Mouse (Mus musculus): ENCODE results near the gene Gadl1. TPM values are rescaled to one million over a fixed set of nuclear protein-coding genes. Genes with fewer than 3 reads are reported as not detected.
A peak's percentile ranks its signal among the peaks of the same experiment; 100 is the strongest.

The Gadl1 gene
- polyA plus RNA-seq, 1 experiment from 2014 or later = 0.49 TPM

- no peaks in the 10 kb centered on the region for H3K4me1 ChIP-seq (ENCODE audit: insufficient read depth, low read length)
- no peaks in the 10 kb centered on the region for H3K27me3 ChIP-seq (ENCODE audit: insufficient read depth, low read length)
- no peaks in the 10 kb centered on the region for H3K36me3 ChIP-seq (ENCODE audit: insufficient read depth, low read length)
- no peak overlapping the region for H3K9ac ChIP-seq (replicated peaks; ENCODE audit: low read length)
- H3K27ac ChIP-seq (ENCODE audit: low read length) = no peak overlapping the region
- no peak overlapping the region for H3K4me3 ChIP-seq (ENCODE audit: low read length)
- WGBS = 84% methylated on average over 7 of the region's 7 CpGs
- no peak for ATAC-seq (ENCODE audit: low FRiP score, low TSS enrichment)
- H3K4me2 ChIP-seq (replicated peaks; ENCODE audit: low read depth, low read length) = no peak overlapping the region
- no peaks in the 10 kb centered on the region for H3K9me3 ChIP-seq (ENCODE audit: low read length)
Measured at GRCm38 (mm10) chr9:115965056-115965455, 55.8 kb downstream of the Gadl1 start.

GRCm38 (mm10) chr9:115966116-115966515, 56.9 kb downstream of the Gadl1 start:
- 83% methylated on average over 4 of the region's 4 CpGs for WGBS

GRCm38 (mm10) chr9:115966746-115967145, 57.5 kb downstream of the Gadl1 start:
- Histone ChIP-seq H3K4me1 (ENCODE audit: insufficient read depth, low read length) (no peaks in the 10 kb centered on the region), H3K27ac (ENCODE audit: low read length) (no peak overlapping the region), H3K4me2 (replicated peaks; ENCODE audit: low read depth, low read length) (no peak overlapping the region), H3K9ac (replicated peaks; ENCODE audit: low read length) (no peak overlapping the region), H3K4me3 (ENCODE audit: low read length) (no peak overlapping the region), H3K9me3 (ENCODE audit: low read length) (no peaks in the 10 kb centered on the region; the same call in 1 of the 2 replicates), H3K36me3 (ENCODE audit: insufficient read depth, low read length) (no peaks in the 10 kb centered on the region), H3K27me3 (ENCODE audit: insufficient read depth, low read length) (no peaks in the 10 kb centered on the region)
- no peak for ATAC-seq (ENCODE audit: low FRiP score, low TSS enrichment)
- WGBS = 90% methylated on average over 5 of the region's 5 CpGs

More at GRCm38 (mm10) chr9:115966116-115966515, 56.9 kb downstream of the Gadl1 start:
- no peak overlapping the region for H3K27ac ChIP-seq (ENCODE audit: low read length)
- H3K9ac ChIP-seq (replicated peaks; ENCODE audit: low read length) = no peak overlapping the region
- H3K4me1 ChIP-seq (ENCODE audit: insufficient read depth, low read length) = no peaks in the 10 kb centered on the region
- H3K36me3 ChIP-seq (ENCODE audit: insufficient read depth, low read length) = no peaks in the 10 kb centered on the region
- no peak overlapping the region for H3K4me2 ChIP-seq (replicated peaks; ENCODE audit: low read depth, low read length)
- no peak for ATAC-seq (ENCODE audit: low FRiP score, low TSS enrichment)
- no peak overlapping the region for H3K4me3 ChIP-seq (ENCODE audit: low read length)
- no peaks in the 10 kb centered on the region for H3K9me3 ChIP-seq (ENCODE audit: low read length)
- no peaks in the 10 kb centered on the region for H3K27me3 ChIP-seq (ENCODE audit: insufficient read depth, low read length)

- H3K27me3 ChIP-seq (ENCODE audit: insufficient read depth, low read length) = no peaks in the 10 kb centered on the region
- H3K9ac ChIP-seq (replicated peaks; ENCODE audit: low read length) = no peak overlapping the region
- no peaks in the 10 kb centered on the region for H3K36me3 ChIP-seq (ENCODE audit: insufficient read depth, low read length)
- H3K4me1 ChIP-seq (ENCODE audit: insufficient read depth, low read length) = no peaks in the 10 kb centered on the region
- no peak overlapping the region for H3K27ac ChIP-seq (ENCODE audit: low read length)
- H3K4me3 ChIP-seq (ENCODE audit: low read length) = no peak overlapping the region
- no peak overlapping the region for H3K4me2 ChIP-seq (replicated peaks; ENCODE audit: low read depth, low read length)
- 89% methylated on average over 5 of the region's 5 CpGs for WGBS
- H3K9me3 ChIP-seq (ENCODE audit: low read length) = no peaks in the 10 kb centered on the region; the same call in 1 of the 2 replicates
- no peak for ATAC-seq (ENCODE audit: low FRiP score, low TSS enrichment)
Measured at GRCm38 (mm10) chr9:115967638-115968037, 58.4 kb downstream of the Gadl1 start.

GRCm38 (mm10) chr9:115976901-115977300, 67.6 kb downstream of the Gadl1 start:
- ATAC-seq (ENCODE audit: low FRiP score, low TSS enrichment) = no peak
- Histone ChIP-seq H3K27me3 (ENCODE audit: insufficient read depth, low read length) (no peaks in the 10 kb centered on the region), H3K4me1 (ENCODE audit: insufficient read depth, low read length) (no peaks in the 10 kb centered on the region), H3K4me3 (ENCODE audit: low read length) (no peak overlapping the region), H3K36me3 (ENCODE audit: insufficient read depth, low read length) (no peaks in the 10 kb centered on the region), H3K9me3 (ENCODE audit: low read length) (peaks cover 9% of the 10 kb centered on the region; the same call in 1 of the 2 replicates), H3K27ac (ENCODE audit: low read length) (no peak overlapping the region), H3K4me2 (replicated peaks; ENCODE audit: low read depth, low read length) (no peak overlapping the region), H3K9ac (replicated peaks; ENCODE audit: low read length) (no peak overlapping the region)
- WGBS = 42% methylated on average over 6 of the region's 6 CpGs

GRCm38 (mm10) chr9:115977598-115978240, 68.5 kb downstream of the Gadl1 start:
- Histone ChIP-seq H3K4me1 (ENCODE audit: insufficient read depth, low read length) (no peaks in the 10 kb centered on the region), H3K27me3 (ENCODE audit: insufficient read depth, low read length) (no peaks in the 10 kb centered on the region), H3K27ac (ENCODE audit: low read length) (no peak overlapping the region), H3K4me3 (ENCODE audit: low read length) (no peak overlapping the region), H3K9me3 (ENCODE audit: low read length) (peaks cover 9% of the 10 kb centered on the region; the same call in 1 of the 2 replicates), H3K36me3 (ENCODE audit: insufficient read depth, low read length) (no peaks in the 10 kb centered on the region), H3K9ac (replicated peaks; ENCODE audit: low read length) (no peak overlapping the region), H3K4me2 (replicated peaks; ENCODE audit: low read depth, low read length) (no peak overlapping the region)
- WGBS = 68% methylated on average over 15 of the region's 15 CpGs
- ATAC-seq (ENCODE audit: low FRiP score, low TSS enrichment) = 0 out of 2 replicates have a peak, but pooled peaks have one; percentile 23

- 91% methylated on average over 2 of the region's 2 CpGs for WGBS
- no peak overlapping the region for H3K4me3 ChIP-seq (ENCODE audit: low read length)
- H3K36me3 ChIP-seq (ENCODE audit: insufficient read depth, low read length) = no peaks in the 10 kb centered on the region
- ATAC-seq (ENCODE audit: low FRiP score, low TSS enrichment) = no peak
- H3K4me1 ChIP-seq (ENCODE audit: insufficient read depth, low read length) = no peaks in the 10 kb centered on the region
- no peaks in the 10 kb centered on the region for H3K27me3 ChIP-seq (ENCODE audit: insufficient read depth, low read length)
- no peak overlapping the region for H3K4me2 ChIP-seq (replicated peaks; ENCODE audit: low read depth, low read length)
- no peak overlapping the region for H3K9ac ChIP-seq (replicated peaks; ENCODE audit: low read length)
- no peak overlapping the region for H3K27ac ChIP-seq (ENCODE audit: low read length)
- H3K9me3 ChIP-seq (ENCODE audit: low read length) = peaks cover 9% of the 10 kb centered on the region; the same call in 1 of the 2 replicates
Measured at GRCm38 (mm10) chr9:115978478-115978877, 69.2 kb downstream of the Gadl1 start.

- WGBS = 91% methylated on average over 7 of the region's 7 CpGs
- no peaks in the 10 kb centered on the region for H3K27me3 ChIP-seq (ENCODE audit: insufficient read depth, low read length)
- no peak overlapping the region for H3K9ac ChIP-seq (replicated peaks; ENCODE audit: low read length)
- H3K27ac ChIP-seq (ENCODE audit: low read length) = no peak overlapping the region
- H3K4me3 ChIP-seq (ENCODE audit: low read length) = no peak overlapping the region
- no peaks in the 10 kb centered on the region; the same call in 1 of the 2 replicates for H3K9me3 ChIP-seq (ENCODE audit: low read length)
- no peak overlapping the region for H3K4me2 ChIP-seq (replicated peaks; ENCODE audit: low read depth, low read length)
- ATAC-seq (ENCODE audit: low FRiP score, low TSS enrichment) = no peak
- 0 out of 2 replicates have a peak, but pooled peaks cover 2% of the 10 kb centered on the region for H3K4me1 ChIP-seq (ENCODE audit: insufficient read depth, low read length)
- H3K36me3 ChIP-seq (ENCODE audit: insufficient read depth, low read length) = no peaks in the 10 kb centered on the region
Measured at GRCm38 (mm10) chr9:115990661-115991060, 81.4 kb downstream of the Gadl1 start.

GRCm38 (mm10) chr9:115994772-115995171, 85.5 kb downstream of the Gadl1 start:
- Histone ChIP-seq H3K27me3 (ENCODE audit: insufficient read depth, low read length) (no peaks in the 10 kb centered on the region), H3K9ac (replicated peaks; ENCODE audit: low read length) (no peak overlapping the region), H3K9me3 (ENCODE audit: low read length) (no peaks in the 10 kb centered on the region; the same call in 1 of the 2 replicates), H3K4me3 (ENCODE audit: low read length) (no peak overlapping the region), H3K36me3 (ENCODE audit: insufficient read depth, low read length) (no peaks in the 10 kb centered on the region), H3K4me1 (ENCODE audit: insufficient read depth, low read length) (no peaks in the 10 kb centered on the region), H3K27ac (ENCODE audit: low read length) (no peak overlapping the region), H3K4me2 (replicated peaks; ENCODE audit: low read depth, low read length) (no peak overlapping the region)
- WGBS = 69% methylated on average over 2 of the region's 2 CpGs
- ATAC-seq (ENCODE audit: low FRiP score, low TSS enrichment) = no peak

GRCm38 (mm10) chr9:115995856-115996560, 86.8 kb downstream of the Gadl1 start:
- WGBS = 70% methylated on average over 23 of the region's 23 CpGs
- H3K4me2 ChIP-seq (replicated peaks; ENCODE audit: low read depth, low read length) = no peak overlapping the region
- no peak overlapping the region for H3K9ac ChIP-seq (replicated peaks; ENCODE audit: low read length)
- H3K4me3 ChIP-seq (ENCODE audit: low read length) = no peak overlapping the region
- no peak for ATAC-seq (ENCODE audit: low FRiP score, low TSS enrichment)
- H3K9me3 ChIP-seq (ENCODE audit: low read length) = no peaks in the 10 kb centered on the region
- no peaks in the 10 kb centered on the region for H3K4me1 ChIP-seq (ENCODE audit: insufficient read depth, low read length)
- no peak overlapping the region for H3K27ac ChIP-seq (ENCODE audit: low read length)
- no peaks in the 10 kb centered on the region for H3K36me3 ChIP-seq (ENCODE audit: insufficient read depth, low read length)
- H3K27me3 ChIP-seq (ENCODE audit: insufficient read depth, low read length) = no peaks in the 10 kb centered on the region

All from kidney, embryonic 16.5 days (tissue).